Mouse (Mus musculus) hematopoietic stem cell, adult 5-6 weeks (primary cell): ENCODE results near the gene Tmem116. TPM values are rescaled to one million over a fixed set of nuclear protein-coding genes. Genes with fewer than 3 reads are reported as not detected.
A peak's percentile ranks its signal among the peaks of the same experiment; 100 is the strongest.

Experiments used
- ATAC-seq, 2 experiments: fragments of 125-278 bp in 1 of 2; replicated peaks in 1 of 2; 2 replicates each; pipeline ENCODE4 v1.8.0; 2016 to 2017; ENCODE audit warnings: inconsistent platforms in 2 of 2, mild to moderate bottlenecking in 2 of 2, moderate number of reproducible peaks in 2 of 2, low read depth in 1 of 2, moderate TSS enrichment in 1 of 2; ENCODE audit not compliant: low FRiP score in 2 of 2, poor library complexity in 2 of 2, severe bottlenecking in 2 of 2, insufficient read depth in 1 of 2, low TSS enrichment in 1 of 2
- total RNA-seq: library from RNA; stranded (forward); fragments of 172-1452, 232-1000 nt; gene quantifications from 2 replicates; pipeline ENCODE4 v1.2.3, GENCODE M21; 2017

The Tmem116 gene
- total RNA-seq: 0.79 TPM in 1 of 2 replicates, not detected in the other

DNA sequence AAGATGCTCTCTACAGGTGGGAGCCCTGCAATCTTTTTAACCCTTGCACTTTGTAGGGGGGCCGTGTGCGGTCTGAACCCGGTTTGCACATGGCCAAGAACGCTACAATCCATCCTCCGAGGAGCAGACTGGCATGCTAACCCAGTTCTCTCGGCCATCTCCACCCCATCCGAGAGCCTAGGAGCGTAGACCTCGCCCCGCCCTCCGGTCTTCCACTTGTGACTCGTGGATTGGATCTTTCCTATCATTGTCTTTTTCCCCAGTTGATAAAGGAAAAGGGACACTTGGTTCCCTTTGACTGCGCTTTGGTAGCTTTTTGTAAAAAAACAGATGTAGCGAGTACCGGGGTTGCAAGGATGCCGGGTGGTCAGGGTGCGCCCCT is at the start of gene Tmem116:
Tmem116 (plus strand) TSS at position 250 of the 382 bp plus-strand sequence.
- ATAC-seq: no peak; a peak in 1 of 4 replicates

DNA sequence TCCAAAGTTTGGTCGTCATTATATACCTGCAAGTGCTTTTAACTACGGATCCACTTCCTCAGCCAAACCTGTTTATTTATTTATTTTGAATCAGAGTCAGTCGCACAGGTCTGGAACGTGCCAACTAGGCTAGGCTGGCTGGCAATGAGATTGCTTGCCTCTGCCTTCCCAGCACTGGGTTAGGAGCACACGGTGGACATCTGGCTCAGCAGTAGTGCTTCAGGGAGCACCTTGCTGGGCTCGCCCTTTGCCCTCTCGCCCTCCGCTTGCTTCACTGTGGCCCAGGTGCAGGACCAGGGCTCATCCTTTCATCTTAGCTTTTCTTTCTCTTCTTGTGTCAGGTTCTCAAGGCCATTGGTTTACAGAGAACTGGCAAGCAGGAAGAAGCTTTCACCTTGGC is 43.8 kb upstream of the Tmem116 start:
- no peak for ATAC-seq

- ATAC-seq: no peak
Measured at GRCm38 (mm10) chr5:121410975-121411374, 40.7 kb upstream of the Tmem116 start.

DNA sequence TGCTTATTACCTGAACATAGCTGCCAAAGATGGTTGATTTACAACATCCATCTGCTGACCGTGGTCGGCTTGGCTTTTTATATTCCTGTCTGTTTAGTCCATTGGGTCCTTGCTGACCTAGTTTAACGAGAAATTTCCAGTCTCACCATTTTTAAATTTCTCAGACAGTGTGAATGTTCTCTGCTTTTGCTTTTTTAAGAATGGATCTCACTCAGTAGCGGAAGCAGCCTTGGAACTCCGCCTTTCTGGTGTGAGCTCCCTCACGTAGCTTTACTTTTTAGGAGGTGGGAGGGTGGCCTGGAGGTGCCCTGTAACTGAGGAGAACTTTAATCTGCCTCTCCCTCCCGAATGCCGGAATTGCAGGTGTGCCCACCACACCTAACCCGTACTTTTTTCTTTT is 31.0 kb upstream of the Tmem116 start:
- ATAC-seq: no peak

- no peak for ATAC-seq
Measured at GRCm38 (mm10) chr5:121422787-121423186, 28.9 kb upstream of the Tmem116 start.

DNA sequence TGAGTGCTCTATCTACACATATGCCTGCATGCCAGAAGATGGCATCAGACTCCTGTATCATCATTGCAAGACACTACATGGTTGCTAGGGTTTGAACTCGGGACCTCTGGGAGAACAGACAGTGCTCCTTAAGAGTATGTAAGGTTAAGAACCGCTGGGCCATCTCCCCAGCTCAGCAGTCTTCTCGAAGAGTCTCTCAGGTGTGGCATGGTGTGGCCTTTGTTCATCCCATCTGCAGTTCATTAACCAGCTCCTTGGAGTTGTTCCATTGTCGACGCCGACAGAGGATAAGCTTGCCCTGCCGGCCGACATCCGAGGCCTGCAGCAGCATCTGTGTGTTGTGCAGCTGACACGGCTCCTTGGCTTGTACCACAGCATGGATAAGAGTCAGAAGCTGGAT is 28.4 kb upstream of the Tmem116 start:
- ATAC-seq: no peak

DNA sequence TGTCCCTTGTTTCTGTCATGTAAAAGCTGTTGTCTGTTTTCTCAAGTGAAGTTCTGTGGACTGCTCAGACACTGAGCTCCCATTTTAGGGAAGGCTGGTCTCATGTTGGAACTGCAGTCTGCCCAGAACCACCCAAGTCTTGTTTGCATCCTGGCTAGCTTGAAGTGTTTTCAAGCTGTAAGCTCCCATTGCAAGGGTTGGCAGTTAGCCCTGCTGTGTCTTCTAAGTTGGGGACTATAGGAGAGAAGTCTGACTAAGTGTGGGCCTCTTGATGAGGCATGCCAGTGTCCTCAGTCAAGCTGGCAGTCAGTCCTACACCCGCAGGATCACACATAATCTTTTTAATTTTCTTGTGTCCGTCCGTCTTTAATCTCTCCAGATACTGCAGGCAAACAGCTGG is 22.7 kb upstream of the Tmem116 start:
- no peak for ATAC-seq

DNA sequence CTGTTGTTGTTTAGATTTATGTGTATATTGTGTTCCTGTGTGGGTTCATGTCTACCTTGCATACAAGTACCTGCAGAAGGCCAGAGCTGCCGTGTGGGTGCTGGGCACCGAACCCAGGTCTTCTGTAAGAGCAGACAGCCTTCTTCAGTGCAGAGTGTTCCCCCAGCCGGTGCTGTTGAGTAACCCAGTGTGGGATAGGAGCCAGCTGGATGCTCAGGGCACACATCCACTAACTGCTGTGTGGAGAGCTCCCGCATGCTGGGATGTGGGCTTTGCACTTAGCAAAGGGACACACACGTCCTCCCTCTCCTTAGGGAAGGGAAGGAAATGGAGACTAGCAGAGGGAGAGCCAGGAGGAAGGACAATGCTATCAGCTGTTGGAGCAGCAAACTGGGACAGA is 13.6 kb upstream of the Tmem116 start:
- ATAC-seq: no peak

DNA sequence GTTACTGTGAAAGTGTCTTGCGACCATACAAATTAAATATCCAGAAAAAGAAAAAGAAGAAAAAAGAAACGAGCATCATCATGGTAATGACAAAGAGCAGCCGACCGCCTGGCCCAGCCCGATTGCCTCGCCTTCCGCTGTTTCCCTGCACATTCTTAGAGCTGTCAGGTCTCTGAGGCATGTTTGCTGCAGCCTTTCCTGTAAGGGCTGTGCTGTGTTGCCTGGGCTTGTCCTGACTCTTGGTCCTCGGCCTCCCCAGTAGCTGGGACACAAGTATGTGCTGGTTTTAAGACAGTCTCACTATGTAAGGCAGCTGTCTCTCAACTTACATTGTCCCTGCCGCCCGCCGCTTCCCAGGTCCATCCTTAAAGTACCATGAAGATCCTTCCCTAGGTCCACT is 12.9 kb upstream of the Tmem116 start:
- ATAC-seq: no peak

GRCm38 (mm10) chr5:121443548-121443947 is 8.1 kb upstream of the Tmem116 start:
- ATAC-seq: peak in 1 of 2 experiments; percentile 49; a peak in 1 of 4 replicates

DNA sequence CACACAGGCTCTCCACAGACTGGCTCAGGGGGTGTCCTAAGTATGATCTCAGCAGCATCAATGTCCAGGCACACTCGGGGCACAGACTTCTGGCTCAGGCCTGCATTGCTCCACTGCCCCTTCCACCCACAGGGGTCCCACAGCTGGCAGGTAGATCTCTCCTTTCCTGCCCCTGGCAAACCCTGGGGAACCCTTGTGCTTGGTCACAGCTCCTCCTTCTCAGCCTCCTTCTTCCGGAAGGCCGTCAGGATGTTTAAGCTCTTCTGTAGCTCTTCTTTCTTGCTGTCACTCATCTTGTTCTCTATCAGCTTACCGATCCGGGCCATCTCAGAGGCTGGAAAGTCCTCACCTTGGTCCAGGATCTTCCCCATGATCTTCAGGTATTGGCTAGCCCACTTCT is 6.8 kb upstream of the Tmem116 start:
- no peak for ATAC-seq

DNA sequence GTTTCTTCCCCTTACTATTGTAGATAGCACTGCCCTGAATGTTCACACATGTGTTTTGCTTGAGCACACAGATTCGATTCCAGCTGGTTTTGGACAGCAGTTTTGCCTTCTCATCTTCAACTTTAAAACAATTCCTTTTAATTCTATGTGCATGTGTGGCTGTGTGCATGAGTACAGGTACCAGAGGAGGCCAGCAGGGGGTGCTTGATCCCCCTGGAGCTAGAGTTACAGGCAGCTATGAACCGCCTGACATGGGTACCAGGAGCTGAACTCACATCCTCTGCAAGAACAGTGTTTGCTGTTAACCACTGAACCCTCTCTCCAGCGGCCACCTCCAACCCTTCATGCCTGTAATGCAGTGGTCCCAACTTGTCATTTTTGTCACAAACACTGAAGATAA is 3.2 kb upstream of the Tmem116 start:
- no peak for ATAC-seq

DNA sequence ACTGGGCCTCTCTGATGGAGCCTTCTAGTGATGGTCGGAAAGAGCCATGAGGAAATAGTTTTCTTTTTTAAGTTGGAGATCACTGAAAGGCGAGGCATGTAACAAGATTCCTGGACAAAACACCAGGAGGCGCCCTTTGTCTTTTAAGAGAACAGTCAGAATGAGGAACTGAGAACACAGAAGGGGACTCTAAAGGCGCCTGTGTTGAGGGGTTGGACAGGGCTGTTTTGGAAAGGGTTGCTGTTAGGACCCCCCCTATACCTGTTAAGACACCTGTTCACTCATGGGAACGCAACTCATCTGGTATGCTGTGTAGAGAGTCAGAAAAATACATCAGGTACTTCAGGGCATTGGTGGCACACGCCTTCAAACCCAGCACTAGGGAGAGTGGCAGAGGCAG is 1.7 kb upstream of the Tmem116 start:
- ATAC-seq: peak; percentile 9 to 24; a peak in 1 of 4 replicates

GRCm38 (mm10) chr5:121450476-121450875 is 1.2 kb upstream of the Tmem116 start:
- ATAC-seq: no peak

GRCm38 (mm10) chr5:121451203-121451602 is 490 bp upstream of the Tmem116 start:
- peak; percentile 64 to 74 for ATAC-seq

DNA sequence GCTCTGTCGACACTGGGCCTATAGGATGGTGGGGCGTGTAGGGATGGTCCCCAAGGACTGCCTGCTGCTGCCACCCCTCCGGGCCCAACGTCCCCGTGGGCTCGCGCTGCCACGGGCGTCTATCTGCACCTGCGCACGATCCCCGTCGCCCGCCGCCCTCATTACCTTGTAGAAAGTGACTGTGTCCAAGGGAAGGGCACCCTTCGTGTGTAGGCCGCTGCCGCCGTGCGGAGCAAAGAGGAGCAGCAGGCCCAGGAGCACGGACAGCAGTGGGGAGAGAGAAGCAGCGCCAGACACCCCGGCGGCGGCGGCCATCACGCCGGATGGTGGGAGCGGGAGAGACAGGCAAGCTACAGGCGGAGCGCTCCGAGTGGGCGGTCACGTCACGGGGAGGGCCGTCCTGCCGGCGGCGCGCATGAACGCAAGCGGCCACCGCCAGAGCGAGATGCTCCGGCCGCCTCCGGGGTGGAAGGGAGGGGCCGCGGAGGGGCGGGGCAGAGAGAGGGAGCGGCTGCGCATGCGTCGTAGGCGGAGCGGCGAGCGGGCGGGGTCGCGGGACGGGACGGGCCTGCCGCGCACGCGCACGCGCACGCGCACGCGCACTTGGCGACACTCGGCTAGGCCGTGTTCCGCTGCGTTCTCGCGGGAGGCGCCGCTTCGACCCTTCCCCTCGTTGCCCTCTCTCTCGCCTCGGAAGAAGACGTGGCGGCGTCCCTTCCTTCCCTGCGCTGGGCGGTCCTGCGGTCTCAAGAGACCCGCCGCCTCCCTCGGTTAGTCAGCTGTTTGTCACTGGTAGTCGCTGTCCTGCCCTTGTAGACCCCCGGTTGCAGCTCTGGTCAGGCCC is 555 bp downstream of the Tmem116 start, which contains the start of gene Erp29:
Erp29 (minus strand) TSS at position 481 of the 844 bp plus-strand sequence.
- ATAC-seq: peak; percentile 76 to 85

DNA sequence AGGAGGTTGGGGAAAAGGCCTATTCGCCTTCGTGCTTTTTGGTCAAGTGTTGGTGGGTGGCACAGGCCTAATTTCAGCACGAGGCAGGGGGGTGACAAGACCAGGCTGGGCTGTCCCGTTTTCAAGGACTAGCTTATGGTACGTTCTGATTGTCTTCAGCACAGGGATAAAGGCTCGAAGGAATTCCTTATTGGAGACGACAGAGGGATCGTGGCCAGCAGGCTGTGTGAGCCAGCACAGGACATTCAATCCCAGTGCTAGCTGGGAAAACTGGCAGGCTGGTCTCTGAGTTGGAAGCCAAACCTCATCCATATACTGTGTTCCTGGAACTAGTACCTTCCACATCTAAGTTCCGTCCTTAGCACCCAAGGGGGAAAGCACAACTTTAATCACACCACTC is 1.2 kb downstream of the Tmem116 start:
- no peak for ATAC-seq

DNA sequence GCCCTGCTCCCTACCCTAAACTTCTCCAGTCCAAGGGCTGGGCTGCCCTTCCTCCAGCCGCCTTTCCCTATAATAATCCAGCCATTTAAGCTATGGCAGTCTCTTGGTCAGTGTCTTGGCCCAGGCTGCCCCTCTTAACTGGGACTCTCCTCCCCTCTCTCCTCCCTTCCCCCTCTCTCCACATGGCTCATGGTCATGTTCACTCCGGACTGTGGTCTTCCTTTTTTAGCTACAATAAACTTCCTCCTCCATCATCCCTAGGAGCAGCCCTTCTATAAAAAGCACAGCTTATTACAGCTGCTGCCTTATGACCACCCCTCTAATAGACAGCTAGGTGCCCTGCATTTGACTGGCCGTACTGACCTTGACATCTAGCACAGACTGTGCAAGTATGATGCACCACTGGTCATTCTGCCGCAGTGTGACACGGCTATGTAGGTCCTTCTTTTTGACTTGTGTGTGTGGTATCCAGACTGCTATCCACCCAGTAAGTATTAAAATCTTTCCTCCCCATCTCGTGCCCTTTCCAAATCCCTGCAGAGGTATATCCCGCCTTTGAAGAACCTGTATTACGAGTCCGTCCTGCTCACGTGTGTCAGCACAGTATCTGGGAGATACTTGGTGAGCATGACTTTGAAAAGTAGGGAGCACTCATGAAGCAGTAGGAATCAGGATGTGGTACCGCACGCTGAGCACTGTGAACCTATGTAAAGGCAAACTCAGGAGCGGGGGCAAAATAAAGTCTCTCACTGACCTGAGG is 2.2 kb downstream of the Tmem116 start:
- ATAC-seq: no peak

- no peak for ATAC-seq
Measured at GRCm38 (mm10) chr5:121454503-121454782, 2.8 kb downstream of the Tmem116 start.
